Mouse (Mus musculus): Measurements from ENCODE around the gene Pcbp3.

DNA sequence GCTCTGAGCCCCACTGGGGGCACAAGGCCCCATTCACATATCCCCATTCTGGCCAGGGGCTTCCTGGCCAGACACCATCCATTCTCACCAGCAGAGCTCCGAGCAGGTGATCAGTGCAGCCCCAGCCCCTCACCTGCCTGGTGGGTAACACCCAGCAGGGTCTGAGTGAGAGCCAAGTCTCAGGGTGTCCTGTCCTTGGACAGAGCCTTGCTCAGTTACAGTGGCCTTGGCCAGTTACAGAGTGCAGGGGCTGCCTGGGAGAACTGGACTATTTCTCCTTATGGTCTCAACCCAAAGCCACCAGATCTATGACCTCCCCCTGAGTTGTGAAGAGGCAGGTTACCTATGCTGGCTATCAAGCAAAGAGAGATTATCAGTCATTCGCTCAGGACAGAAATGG is 236.6 kb downstream of the Pcbp3 start:
- no peak for TF ChIP-seq POLR2A (IDR thresholded peaks at IDR 0.05; ENCODE audit: extremely low read depth, insufficient read depth, low read length)
- no peak for TF ChIP-seq CTCF (IDR thresholded peaks at IDR 0.05; ENCODE audit: low read depth, low read length)
